Mouse (Mus musculus) embryonic fibroblast, embryonic 13.5 days (primary cell): ENCODE measurements around the gene Foxc1.
A peak's percentile ranks its signal among the peaks of the same experiment; 100 is the strongest.

Source experiments
- CTCF ChIP-seq: IDR thresholded peaks from 2 replicates; pipeline ENCODE4 v1.5.1; 2011; ENCODE audit warnings: mild to moderate bottlenecking, control low read depth, low read length, moderate library complexity, borderline replicate concordance; ENCODE audit not compliant: insufficient read depth
- POLR2A ChIP-seq: IDR thresholded peaks from 2 replicates; pipeline ENCODE4 v1.6.1; 2011; ENCODE audit warnings: low read depth, mild to moderate bottlenecking, control low read depth, low read length, moderate library complexity

DNA sequence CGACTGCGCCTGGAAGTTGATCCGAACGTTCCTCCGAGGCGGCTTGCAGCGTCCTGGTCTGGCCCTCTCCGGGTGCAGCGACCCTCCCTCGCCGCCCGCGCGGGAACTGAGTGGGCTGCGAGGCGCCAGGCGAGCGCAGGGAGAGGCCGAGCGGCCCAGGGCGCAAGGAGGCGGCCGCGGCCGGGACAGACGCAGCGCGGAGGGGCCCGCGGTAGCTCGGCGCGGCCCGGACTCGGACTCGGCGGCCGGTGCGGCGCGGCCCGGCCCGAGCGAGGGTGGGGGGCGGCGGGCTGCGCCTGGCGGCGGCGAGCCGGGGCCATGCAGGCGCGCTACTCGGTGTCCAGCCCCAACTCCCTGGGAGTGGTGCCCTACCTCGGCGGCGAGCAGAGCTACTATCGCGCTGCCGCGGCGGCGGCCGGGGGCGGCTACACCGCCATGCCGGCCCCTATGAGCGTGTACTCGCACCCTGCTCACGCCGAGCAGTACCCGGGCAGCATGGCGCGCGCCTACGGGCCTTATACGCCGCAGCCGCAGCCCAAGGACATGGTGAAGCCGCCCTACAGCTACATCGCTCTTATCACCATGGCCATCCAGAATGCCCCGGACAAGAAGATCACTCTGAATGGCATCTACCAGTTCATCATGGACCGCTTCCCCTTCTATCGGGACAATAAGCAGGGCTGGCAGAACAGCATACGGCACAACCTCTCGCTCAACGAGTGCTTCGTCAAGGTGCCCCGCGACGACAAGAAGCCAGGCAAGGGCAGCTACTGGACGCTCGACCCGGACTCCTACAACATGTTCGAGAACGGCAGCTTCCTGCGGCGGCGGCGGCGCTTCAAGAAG lies 680 bp downstream of the Foxc1 start:
- TF ChIP-seq POLR2A (peak; percentile 40), CTCF (no peak)
